Mouse (Mus musculus) heart, embryonic 10.5 days (tissue): ENCODE measurements around the gene Slco1a5. TPM values are rescaled to one million over a fixed set of nuclear protein-coding genes. Genes with fewer than 3 reads are reported as not detected.
"Not testable (repeated sequence)": the region's sequence is repeated elsewhere in the genome, so short reads cannot be mapped to it uniquely, and the experiment has no call there.

ENCODE experiments used
- DNase-seq: peaks from one replicate; pipeline ENCODE4 v3.0.0-alpha.2; 2017; ENCODE audit warnings: low spot score
- H3K27ac ChIP-seq: fragments of 300-500 bp; sonication (generic); 2 replicates; pipeline ENCODE4 v1.5.1; 2016; ENCODE audit warnings: mild to moderate bottlenecking
- H3K27me3 ChIP-seq: fragments of 300-500 bp; sonication (generic); 2 replicates; pipeline ENCODE4 v1.6.1; 2016; ENCODE audit warnings: mild to moderate bottlenecking; ENCODE audit not compliant: poor library complexity, insufficient read depth, severe bottlenecking
- H3K36me3 ChIP-seq: fragments of 300-500 bp; sonication (generic); 2 replicates; pipeline ENCODE4 v1.6.1; 2016; ENCODE audit warnings: mild to moderate bottlenecking, moderate library complexity
- H3K4me1 ChIP-seq: fragments of 300-500 bp; sonication (generic); 2 replicates; pipeline ENCODE4 v1.6.1; 2016; ENCODE audit warnings: mild to moderate bottlenecking
- H3K4me3 ChIP-seq: fragments of 300-500 bp; sonication (generic); 2 replicates; pipeline ENCODE4 v1.5.1; 2016; ENCODE audit warnings: mild to moderate bottlenecking, moderate library complexity
- H3K9me3 ChIP-seq: fragments of 300-500 bp; sonication (generic); 2 replicates; pipeline ENCODE4 v1.6.1; 2016; ENCODE audit warnings: mild to moderate bottlenecking, moderate library complexity
- WGBS: fragments of 180-500 bp; shearing (Covaris S2); methylation state at CpG from one replicate; pipeline ENCODE4 v1.1.7; 2016; 5-methylcytosine and 5-hydroxymethylcytosine counted together
- polyA plus RNA-seq: library from polyadenylated mRNA; unstranded; fragments of >200 nt; fragmentation: Nextera tagmentation; extraction: Ambion mirVana; gene quantifications from 2 replicates; pipeline ENCODE4 v1.2.1, GENCODE M21; 2016

The Slco1a5 gene
- polyA plus RNA-seq = 0.08 TPM in 1 of 2 replicates, not detected in the other

DNA sequence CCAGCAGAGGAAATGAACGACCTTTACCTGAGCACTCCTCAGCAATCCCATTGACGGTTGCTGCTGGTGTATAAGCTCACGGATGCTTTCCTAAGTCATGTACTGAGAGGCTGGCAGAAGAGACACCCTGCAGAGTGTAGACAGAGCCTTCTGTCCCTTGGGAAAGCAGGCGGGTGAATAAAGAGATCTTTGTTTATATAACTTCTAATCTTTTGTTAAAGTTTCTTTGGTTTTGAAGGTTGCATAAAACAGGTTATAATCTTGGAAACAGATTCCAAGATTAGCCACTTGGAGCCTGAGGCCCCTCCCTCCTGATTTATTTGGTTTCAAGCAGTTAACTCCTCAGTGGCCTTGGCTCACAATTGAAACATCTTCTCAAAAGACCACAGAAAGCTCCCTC, at the start of gene Slco1a5:
Slco1a5 (minus strand) TSS at position 101 of the 400 bp plus-strand sequence.
- Histone ChIP-seq H3K4me3 (no peak within 1 kb of the TSS), H3K27me3 (no peaks in the 10 kb centered on the region), H3K4me1 (no peaks in the 10 kb centered on the region), H3K36me3 (no peaks in the 10 kb centered on the region), H3K9me3 (no peaks in the 10 kb centered on the region), H3K27ac (no peak within 1 kb of the TSS)
- no peak for DNase-seq
- WGBS = 33% methylated on average over 4 of the region's 4 CpGs

DNA sequence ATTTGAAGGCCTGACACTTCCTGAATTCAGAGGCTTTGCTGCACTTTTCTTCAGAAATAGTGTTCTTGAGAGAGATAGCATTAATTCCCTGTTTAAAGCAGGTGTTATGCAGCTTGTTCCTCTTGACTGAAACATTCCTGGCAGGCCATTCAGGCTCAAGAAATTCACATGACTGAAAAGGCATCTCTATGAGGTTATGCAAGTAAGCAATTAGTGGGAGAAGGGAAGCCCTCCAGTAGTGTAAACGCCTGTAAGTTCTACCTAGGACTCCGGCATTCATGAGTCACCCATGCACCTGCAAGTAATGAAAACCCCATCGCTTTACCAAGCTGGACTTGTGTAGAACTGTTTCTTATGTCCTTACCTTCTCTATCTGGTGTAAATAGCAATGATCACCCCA, 46.8 kb upstream of the Slco1a5 start:
- no peak overlapping the region for H3K4me3 ChIP-seq
- no peak overlapping the region for H3K27ac ChIP-seq
- DNase-seq = no peak
- H3K4me1 ChIP-seq = no peaks in the 10 kb centered on the region
- 87% methylated on average over 3 of the region's 3 CpGs for WGBS
- no peaks in the 10 kb centered on the region for H3K27me3 ChIP-seq
- no peaks in the 10 kb centered on the region for H3K9me3 ChIP-seq
- peaks cover 66% of the 10 kb centered on the region for H3K36me3 ChIP-seq

DNA sequence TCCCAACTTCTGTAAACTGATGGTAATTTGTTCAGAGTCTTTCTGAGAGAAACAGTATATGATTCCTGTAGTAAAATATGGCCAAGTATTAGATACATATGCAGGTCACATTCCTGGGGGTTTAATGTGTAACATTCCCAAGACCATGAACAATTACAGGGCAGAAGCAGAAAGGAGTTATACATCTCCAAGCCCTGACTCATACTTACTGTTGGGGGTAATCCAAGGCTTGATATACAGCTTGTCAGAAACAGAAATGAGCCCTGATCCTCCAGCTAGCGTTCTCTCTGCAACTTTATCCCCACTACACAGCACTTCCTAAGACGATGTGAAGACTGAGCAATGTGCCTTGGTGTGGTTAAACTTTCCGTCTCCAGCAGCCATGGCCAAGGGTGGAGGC, 44.8 kb upstream of the Slco1a5 start:
- WGBS = 93% methylated on average over 3 of the region's 3 CpGs
- Histone ChIP-seq H3K4me3 (no peak overlapping the region), H3K36me3 (peaks cover 62% of the 10 kb centered on the region), H3K27me3 (no peaks in the 10 kb centered on the region), H3K4me1 (no peaks in the 10 kb centered on the region), H3K9me3 (no peaks in the 10 kb centered on the region), H3K27ac (no peak overlapping the region)
- DNase-seq = no peak

DNA sequence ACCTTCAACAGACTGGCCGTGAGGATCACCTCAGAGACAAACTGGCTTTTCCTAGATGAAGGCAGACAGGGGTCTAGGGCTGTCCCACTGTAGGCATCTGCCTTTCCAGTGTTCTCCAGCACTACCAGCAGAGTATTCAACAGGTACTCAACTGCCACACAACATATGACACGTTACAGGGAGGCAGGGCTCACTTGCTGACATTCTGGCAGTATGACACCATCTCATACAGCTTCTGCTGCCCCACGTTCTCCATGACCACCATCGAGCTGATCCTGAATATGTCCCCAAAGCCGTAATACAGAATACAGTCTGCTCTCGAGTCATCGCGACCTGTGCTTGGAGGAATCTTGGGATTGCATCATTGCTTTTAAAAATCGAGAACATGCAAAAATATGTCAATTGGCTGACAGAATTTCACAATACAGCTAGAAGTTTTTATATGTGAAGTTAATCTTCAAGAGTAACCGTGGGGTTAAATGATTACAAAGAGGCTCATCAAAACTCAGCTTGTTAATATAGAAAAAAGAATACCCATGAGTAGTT, 43.8 kb upstream of the Slco1a5 start:
- WGBS = 90% methylated on average over 10 of the region's 10 CpGs
- H3K4me1 ChIP-seq = no peaks in the 10 kb centered on the region
- no peaks in the 10 kb centered on the region for H3K9me3 ChIP-seq
- no peaks in the 10 kb centered on the region for H3K27me3 ChIP-seq
- peaks cover 61% of the 10 kb centered on the region for H3K36me3 ChIP-seq
- no peak overlapping the region for H3K27ac ChIP-seq
- no peak for DNase-seq
- no peak overlapping the region for H3K4me3 ChIP-seq

DNA sequence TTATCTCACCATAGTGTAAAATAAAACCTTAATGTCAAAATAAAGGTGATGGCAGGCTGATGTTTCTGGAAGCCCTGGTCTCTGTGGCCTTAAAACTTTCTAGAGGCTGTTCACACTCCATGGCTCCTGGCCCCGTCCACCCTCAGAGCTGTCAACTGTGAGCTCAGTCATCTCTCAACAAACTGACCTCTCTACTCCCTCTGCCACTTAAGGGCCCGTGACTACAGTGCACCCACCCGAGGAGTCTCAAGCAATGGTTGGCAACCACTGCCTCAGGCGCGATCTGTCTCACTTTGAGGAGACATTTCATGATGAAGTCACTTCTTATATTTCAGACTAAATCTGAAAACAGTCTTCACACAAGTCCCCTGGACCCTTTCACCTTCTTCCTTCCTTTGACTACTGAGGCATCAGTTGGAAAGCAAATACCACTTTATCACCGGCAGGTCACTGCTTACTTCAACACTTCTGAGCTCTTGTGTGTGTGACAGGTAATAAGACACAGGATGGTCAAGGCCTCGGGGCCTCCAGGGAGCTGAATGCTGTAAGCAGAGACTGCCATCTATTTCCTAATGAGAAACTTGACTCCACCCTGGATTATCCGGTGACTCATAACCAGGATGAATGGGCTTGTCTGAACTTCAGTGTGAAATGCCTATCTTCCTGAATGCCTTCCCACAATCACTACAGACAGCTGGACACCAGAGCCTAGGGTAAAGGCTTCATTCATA, 43.1 kb upstream of the Slco1a5 start:
- WGBS = 81% methylated on average over 8 of the region's 8 CpGs
- Histone ChIP-seq H3K4me3 (no peak overlapping the region), H3K27me3 (no peaks in the 10 kb centered on the region), H3K36me3 (peaks cover 64% of the 10 kb centered on the region), H3K4me1 (no peaks in the 10 kb centered on the region), H3K27ac (no peak overlapping the region), H3K9me3 (no peaks in the 10 kb centered on the region)
- DNase-seq = no peak

DNA sequence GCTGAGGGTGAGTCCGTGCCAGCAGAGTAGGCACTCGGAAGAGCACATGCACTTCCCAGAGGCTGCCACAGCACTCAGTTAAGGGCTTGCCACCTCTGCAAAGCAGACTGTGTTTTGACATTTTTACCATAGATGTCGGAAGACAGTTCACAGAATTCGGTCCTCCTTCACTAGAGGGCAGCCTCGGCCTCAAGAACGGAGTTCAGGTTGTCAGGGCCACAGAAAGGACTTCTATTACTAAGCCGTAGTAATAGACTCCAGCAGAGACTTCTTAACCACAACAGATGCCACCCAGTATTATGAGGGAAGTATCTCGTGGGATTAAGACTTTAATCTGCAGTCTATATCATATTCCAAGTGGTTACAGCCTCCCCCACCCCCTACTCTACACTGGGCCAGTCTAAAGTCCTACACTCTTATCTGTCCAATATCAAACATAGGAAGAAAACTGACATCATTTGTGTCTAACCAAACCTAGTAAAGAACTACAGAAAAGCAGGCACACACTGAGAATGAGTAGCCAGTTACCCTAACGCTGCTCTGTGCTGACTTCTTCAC, 40.3 kb upstream of the Slco1a5 start:
- no peaks in the 10 kb centered on the region for H3K27me3 ChIP-seq
- no peaks in the 10 kb centered on the region for H3K9me3 ChIP-seq
- H3K36me3 ChIP-seq = peaks cover 81% of the 10 kb centered on the region
- no peak overlapping the region for H3K27ac ChIP-seq
- DNase-seq = no peak
- 74% methylated on average over 9 of the region's 9 CpGs for WGBS
- H3K4me1 ChIP-seq = no peaks in the 10 kb centered on the region
- no peak overlapping the region for H3K4me3 ChIP-seq

DNA sequence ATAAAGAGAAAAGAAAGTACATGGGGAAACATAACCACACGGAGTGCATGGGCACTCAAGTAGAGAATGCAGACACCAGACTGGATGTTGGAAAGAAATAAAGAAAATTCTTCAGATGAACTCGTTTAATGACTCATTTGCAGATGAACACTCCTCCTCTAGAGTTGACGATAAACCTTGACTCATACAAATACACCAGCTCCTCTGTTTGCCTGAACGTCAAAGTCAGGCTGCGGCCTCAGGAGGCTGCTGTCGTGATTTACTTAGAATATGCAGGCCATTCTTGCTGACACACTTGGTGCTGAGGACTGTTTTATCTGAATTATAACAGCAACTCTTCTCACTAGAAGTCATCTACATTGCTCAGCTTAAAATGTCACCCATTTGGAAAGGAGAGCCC, 39.3 kb upstream of the Slco1a5 start:
- Histone ChIP-seq H3K27me3 (no peaks in the 10 kb centered on the region), H3K36me3 (peaks cover 78% of the 10 kb centered on the region), H3K4me1 (no peaks in the 10 kb centered on the region), H3K9me3 (no peaks in the 10 kb centered on the region), H3K27ac (no peak overlapping the region), H3K4me3 (no peak overlapping the region)
- WGBS = 92% methylated on average over 6 of the region's 6 CpGs
- DNase-seq = no peak

DNA sequence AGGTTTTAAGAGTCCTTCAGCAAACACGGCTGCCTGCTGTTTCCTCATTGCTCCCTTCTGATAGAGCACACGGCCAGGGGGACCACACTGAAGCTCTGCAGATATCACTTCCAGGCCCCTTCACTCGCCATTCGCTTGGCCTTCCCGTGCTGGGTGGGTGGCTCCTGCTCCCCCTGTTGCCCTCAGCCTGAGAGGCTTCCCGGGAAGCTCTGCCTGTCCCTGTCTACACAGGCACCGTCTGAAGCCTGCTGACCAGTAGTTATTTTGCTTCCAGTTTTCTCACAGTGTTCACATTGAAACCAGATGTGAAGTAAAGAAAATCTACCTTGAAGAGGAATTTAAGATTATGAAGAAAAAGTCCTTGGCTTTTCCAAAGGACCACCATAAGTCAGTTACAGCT, 34.3 kb upstream of the Slco1a5 start:
- DNase-seq = no peak
- no peak overlapping the region for H3K4me3 ChIP-seq
- H3K4me1 ChIP-seq = no peaks in the 10 kb centered on the region
- H3K9me3 ChIP-seq = no peaks in the 10 kb centered on the region
- H3K27me3 ChIP-seq = no peaks in the 10 kb centered on the region
- peaks cover 77% of the 10 kb centered on the region for H3K36me3 ChIP-seq
- H3K27ac ChIP-seq = no peak overlapping the region
- 73% methylated on average over 7 of the region's 7 CpGs for WGBS

DNA sequence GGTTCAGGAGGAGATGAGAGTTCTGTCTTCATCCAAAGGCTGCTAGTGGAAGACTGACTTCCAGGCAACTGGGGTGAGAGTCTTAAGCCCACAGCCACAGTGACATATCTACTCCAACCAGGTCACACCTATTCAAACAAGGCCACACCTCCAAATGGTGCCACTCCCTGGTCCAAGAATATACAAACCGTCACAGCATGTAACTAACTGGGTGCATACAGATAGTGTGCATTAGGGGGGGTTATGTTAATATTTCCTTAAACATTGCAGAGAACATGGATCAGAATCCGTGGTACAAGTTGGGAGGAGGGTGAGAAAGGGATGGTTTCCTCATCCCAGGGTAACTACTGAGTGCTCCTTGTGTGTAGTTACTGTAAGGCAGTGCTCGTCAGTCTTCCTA, 29.3 kb upstream of the Slco1a5 start:
- DNase-seq, H3K27ac ChIP-seq, H3K4me1 ChIP-seq, H3K9me3 ChIP-seq, H3K4me3 ChIP-seq, H3K27me3 ChIP-seq: not testable (repeated sequence)
- peaks cover 56% of the 10 kb centered on the region for H3K36me3 ChIP-seq
- 85% methylated on average over 3 of the region's 3 CpGs for WGBS

DNA sequence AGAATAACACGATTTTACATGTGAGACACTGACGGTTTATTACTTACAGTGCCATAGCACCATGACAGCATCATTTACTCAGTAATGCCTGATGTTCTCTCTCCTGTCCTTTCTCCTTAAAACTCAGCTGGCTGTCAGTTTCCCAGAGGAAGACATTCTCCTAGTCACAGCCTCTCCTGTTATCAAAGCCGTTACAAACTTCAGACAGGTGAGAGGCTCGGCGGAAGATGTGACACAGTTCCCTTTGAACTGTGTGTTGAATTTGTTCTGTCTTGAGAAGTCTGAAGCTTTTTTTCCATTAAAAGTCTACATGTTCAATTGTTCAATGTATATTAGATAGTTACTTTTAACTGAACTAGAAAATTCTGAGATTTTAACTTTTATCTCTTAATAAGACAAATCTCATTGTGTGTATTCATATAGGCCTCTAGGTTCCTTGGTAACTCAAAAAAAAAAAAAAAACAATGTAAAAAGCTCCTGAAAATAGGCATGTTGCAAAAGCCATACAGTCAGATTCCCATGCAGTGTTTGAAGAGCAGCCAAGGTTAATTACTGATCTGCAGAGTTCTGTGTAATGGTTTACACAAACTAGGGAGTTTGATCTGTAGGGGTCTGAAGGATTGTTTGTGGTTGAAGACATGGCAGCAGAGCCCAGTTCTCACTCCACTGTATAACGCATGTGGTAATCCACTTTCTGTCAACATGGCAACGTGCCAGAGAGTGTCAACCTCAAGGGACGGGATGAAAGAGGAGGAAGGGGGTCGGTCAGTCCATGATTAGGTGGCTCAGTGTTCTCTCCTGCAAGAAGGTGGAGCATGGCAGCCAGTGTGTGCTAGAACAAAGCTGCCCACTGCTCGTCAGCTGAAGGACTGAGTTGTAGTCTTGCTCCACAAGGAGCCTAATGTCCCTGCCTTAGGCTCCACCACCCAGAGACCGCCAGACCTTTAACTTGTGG, 24.9 kb upstream of the Slco1a5 start:
- H3K9me3 ChIP-seq = no peaks in the 10 kb centered on the region
- 75% methylated on average over 11 of the region's 11 CpGs for WGBS
- no peak overlapping the region for H3K27ac ChIP-seq
- peaks cover 5% of the 10 kb centered on the region; the same call in 1 of the 2 replicates for H3K4me1 ChIP-seq
- peaks cover 32% of the 10 kb centered on the region for H3K36me3 ChIP-seq
- H3K4me3 ChIP-seq = no peak overlapping the region
- DNase-seq = peak; percentile 70
- H3K27me3 ChIP-seq = no peaks in the 10 kb centered on the region

DNA sequence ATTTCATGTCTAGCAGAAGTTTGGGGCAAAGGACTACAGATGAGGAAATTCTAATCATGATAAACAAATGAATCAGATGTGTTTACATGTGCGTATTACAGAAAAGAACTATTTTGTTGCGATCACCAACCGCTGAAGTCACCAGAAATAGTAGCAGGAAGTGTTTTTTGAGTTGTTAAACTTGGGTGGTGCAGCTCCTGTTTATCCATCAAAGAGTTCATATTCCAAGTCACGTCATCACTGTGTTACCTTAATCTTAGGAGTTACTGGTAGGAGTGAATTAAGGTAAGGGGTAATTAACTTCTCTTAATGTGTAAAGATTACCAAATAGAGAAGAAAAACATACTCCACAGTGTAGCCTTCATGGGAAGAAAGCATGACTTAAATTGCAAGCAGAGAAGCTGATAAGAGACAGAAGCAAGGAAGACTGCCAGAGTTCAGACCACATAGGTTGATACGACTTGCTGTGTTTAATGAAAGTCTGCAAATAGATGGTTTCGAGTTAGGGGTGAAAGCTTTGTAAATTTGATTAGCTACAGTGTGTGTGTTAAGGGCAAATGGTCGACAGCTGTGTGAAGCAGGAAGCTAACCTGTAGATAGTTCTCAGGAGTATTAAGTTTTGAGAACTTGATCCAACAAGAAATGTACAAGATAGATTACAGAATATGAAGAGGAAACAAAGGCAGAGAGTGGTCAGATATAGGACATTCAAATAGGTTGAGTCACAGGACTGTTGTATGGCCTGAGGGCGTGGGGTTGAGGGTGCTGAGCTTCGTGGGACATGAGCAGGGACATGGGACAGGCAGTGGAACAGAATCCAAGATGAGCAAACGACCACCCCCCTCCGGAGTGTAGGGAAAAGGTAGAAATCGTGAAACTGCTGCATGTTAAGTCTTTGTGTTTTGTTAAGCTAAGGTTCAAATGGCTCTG, 23.7 kb upstream of the Slco1a5 start:
- Histone ChIP-seq H3K27ac (peak overlapping the region; percentile 90), H3K27me3 (no peaks in the 10 kb centered on the region)
- WGBS = 55% methylated on average over 12 of the region's 12 CpGs

More for the DNA sequence above, 23.7 kb upstream of the Slco1a5 start:
- Histone ChIP-seq H3K4me1 (peaks cover 5% of the 10 kb centered on the region; the same call in 1 of the 2 replicates), H3K36me3 (peaks cover 19% of the 10 kb centered on the region), H3K4me3 (peak overlapping the region; percentile 75), H3K9me3 (no peaks in the 10 kb centered on the region)
- peak; percentile 48 for DNase-seq
